Mouse (Mus musculus): ENCODE measurements at regions not wholly inside any gene's neighbourhood (a gene's known extent, or its start where the extent isn't known, plus 50 kb on each side); places are given as distances from the start of the nearest gene placed in this dataset.
A peak's percentile ranks its signal among the peaks of the same experiment; 100 is the strongest.

DNA sequence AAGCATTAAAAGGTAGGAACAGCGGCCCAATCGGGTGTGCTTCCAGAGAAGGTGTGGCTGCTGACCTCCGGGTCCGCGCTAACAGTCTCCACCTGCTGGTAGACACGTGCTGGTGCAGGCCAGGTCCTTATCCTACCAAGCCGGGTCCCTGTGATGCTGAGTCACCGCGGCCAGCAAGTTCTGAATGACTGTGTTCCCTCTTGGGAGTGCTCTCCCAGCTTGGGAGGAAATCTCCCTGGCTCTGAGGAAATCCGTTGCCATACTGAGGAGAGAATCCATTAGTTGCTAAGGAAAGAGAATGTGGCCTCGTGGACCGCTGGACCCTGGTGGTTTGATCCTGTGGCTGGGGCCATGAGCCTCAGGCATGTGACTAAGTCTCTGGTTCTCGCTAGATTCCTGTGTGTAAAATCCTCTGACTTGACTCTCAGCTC is 123.9 kb downstream of the Rpap3 start:
- Histone ChIP-seq H3K27ac (no peak overlapping the region), H3K4me3 (ENCODE audit: low read length) (no peak overlapping the region), H3K4me2 (ENCODE audit: low read depth, low read length) (no peak overlapping the region), H3K36me3 (ENCODE audit: insufficient read depth, low read length) (no peaks in the 10 kb centered on the region), H3K9me3 (ENCODE audit: low read length) (0 out of 2 replicates have a peak, but pooled peaks cover 2% of the 10 kb centered on the region), H3K9ac (replicated peaks; ENCODE audit: low read length) (no peak overlapping the region), H3K27me3 (ENCODE audit: insufficient read depth, low read length) (no peaks in the 10 kb centered on the region), H3K4me1 (ENCODE audit: insufficient read depth, low read length) (no peaks in the 10 kb centered on the region)
- peak; percentile 80 for DNase-seq (ENCODE audit: low spot score)
- peak; percentile 90 for TF ChIP-seq CTCF (IDR thresholded peaks at IDR 0.05; ENCODE audit: low read depth)
- peak; percentile 61; the same call in 1 of the 2 replicates for ATAC-seq
- WGBS = 12% methylated on average over 13 of the region's 13 CpGs

DNA sequence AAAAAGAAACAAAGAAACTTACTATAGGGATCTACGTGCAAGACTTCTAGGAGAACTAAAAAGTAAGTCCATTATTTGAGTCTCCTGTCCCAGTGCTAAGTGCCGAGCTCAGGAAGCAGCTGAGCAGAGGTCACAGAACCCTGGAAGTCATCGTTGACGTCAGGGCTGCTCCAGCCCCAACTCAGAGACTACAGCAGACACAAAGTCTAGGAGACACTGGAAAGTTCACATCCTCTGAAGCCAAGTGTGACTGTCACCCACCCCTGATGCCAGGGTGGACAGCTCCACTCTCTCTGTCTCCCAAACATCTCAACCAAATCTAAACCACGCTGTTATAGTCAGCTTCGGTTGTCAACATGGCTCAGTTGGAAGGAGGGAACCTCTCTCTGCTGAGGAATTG is 124.9 kb downstream of the Rpap3 start:
- DNase-seq (ENCODE audit: low spot score) (no peak), ATAC-seq (no peak)
- 80% methylated on average over 6 of the region's 6 CpGs for WGBS
- no peak overlapping the region for H3K9ac ChIP-seq (replicated peaks; ENCODE audit: low read length)
- H3K4me3 ChIP-seq (ENCODE audit: low read length) = no peak overlapping the region
- no peaks in the 10 kb centered on the region for H3K27me3 ChIP-seq (ENCODE audit: insufficient read depth, low read length)
- no peak for TF ChIP-seq CTCF (IDR thresholded peaks at IDR 0.05; ENCODE audit: low read depth)
- no peaks in the 10 kb centered on the region for H3K36me3 ChIP-seq (ENCODE audit: insufficient read depth, low read length)
- no peak overlapping the region for H3K27ac ChIP-seq
- no peak overlapping the region for H3K4me2 ChIP-seq (ENCODE audit: low read depth, low read length)
- no peaks in the 10 kb centered on the region for H3K4me1 ChIP-seq (ENCODE audit: insufficient read depth, low read length)
- 0 out of 2 replicates have a peak, but pooled peaks cover 2% of the 10 kb centered on the region for H3K9me3 ChIP-seq (ENCODE audit: low read length)

DNA sequence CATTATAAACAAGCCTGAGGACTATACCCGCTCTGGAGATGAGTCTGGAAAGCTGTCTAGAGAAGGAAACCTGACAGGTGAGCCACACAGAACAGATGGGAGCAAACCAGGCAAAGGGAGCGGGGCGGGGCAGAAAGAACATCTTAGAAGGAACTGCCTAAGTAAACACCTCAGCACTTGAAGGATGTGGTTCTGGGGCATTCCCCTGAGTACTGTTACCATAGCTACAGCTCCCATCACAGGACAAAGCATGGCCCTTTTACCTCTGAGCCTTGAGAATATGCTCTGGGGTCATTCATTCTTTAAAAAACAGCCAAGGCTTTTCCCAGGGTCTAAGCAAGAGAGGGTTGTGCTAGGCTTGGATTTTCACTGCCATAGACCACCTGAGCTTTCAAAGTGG is 127.6 kb downstream of the Rpap3 start:
- Histone ChIP-seq H3K27me3 (ENCODE audit: insufficient read depth, low read length) (no peaks in the 10 kb centered on the region), H3K4me2 (ENCODE audit: low read depth, low read length) (no peak overlapping the region), H3K4me3 (ENCODE audit: low read length) (no peak overlapping the region), H3K9me3 (ENCODE audit: low read length) (no peaks in the 10 kb centered on the region), H3K27ac (no peak overlapping the region), H3K4me1 (ENCODE audit: insufficient read depth, low read length) (no peaks in the 10 kb centered on the region), H3K36me3 (ENCODE audit: insufficient read depth, low read length) (no peaks in the 10 kb centered on the region), H3K9ac (replicated peaks; ENCODE audit: low read length) (no peak overlapping the region)
- no peak for TF ChIP-seq CTCF (IDR thresholded peaks at IDR 0.05; ENCODE audit: low read depth)
- WGBS = 92% methylated on average over 3 of the region's 3 CpGs
- DNase-seq (ENCODE audit: low spot score) = no peak
- ATAC-seq = no peak

DNA sequence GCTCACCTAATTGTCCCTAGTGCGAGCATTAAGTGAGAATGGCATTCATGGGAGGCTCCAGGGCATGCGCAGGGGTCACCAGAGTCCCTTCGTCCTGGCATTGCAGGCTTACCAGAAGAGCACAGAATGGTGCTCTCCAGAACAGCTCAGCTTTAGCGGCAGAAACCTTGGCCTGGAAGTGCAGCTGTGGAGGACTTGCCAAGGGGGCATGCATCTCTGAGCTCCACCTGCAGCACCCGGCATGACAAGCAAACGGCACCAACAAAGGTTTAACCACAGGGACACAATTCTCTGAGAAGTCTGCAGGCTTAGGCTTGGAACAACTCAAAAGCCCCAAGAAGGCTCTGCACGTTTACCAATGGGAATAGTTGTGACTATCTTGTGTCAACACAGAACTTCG is 128.4 kb downstream of the Rpap3 start:
- ATAC-seq = no peak
- no peak for TF ChIP-seq CTCF (IDR thresholded peaks at IDR 0.05; ENCODE audit: low read depth)
- WGBS = 82% methylated on average over 8 of the region's 8 CpGs
- no peaks in the 10 kb centered on the region for H3K4me1 ChIP-seq (ENCODE audit: insufficient read depth, low read length)
- no peak for DNase-seq (ENCODE audit: low spot score)
- H3K4me2 ChIP-seq (ENCODE audit: low read depth, low read length) = no peak overlapping the region
- no peaks in the 10 kb centered on the region for H3K9me3 ChIP-seq (ENCODE audit: low read length)
- H3K9ac ChIP-seq (replicated peaks; ENCODE audit: low read length) = no peak overlapping the region
- H3K36me3 ChIP-seq (ENCODE audit: insufficient read depth, low read length) = no peaks in the 10 kb centered on the region
- H3K27ac ChIP-seq = no peak overlapping the region
- H3K27me3 ChIP-seq (ENCODE audit: insufficient read depth, low read length) = no peaks in the 10 kb centered on the region
- H3K4me3 ChIP-seq (ENCODE audit: low read length) = no peak overlapping the region

DNA sequence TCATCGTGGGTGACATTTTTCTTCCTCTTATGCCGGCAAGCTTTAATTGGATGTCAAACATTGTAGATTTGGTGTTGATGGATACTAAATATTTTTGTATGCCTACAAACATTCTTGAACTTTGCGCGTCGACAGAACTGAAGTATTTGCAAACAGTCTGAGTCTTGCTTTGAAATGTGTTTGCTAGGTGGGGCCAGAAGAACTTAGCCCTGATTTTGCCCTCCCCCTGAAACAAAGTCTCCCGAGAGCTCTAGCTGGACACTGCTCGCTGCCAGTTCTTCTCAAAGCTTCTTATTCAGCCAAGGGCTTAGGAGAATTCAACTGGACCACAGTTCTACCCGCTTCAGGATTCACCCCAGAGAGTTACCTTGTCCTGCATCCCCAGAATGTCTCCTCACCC is 133.0 kb downstream of the Rpap3 start:
- no peak overlapping the region for H3K4me2 ChIP-seq (ENCODE audit: low read depth, low read length)
- WGBS = 85% methylated on average over 8 of the region's 8 CpGs
- no peaks in the 10 kb centered on the region for H3K9me3 ChIP-seq (ENCODE audit: low read length)
- H3K27me3 ChIP-seq (ENCODE audit: insufficient read depth, low read length) = no peaks in the 10 kb centered on the region
- no peak overlapping the region for H3K4me3 ChIP-seq (ENCODE audit: low read length)
- ATAC-seq = no peak
- no peak for TF ChIP-seq CTCF (IDR thresholded peaks at IDR 0.05; ENCODE audit: low read depth)
- H3K27ac ChIP-seq = no peak overlapping the region
- no peak overlapping the region for H3K9ac ChIP-seq (replicated peaks; ENCODE audit: low read length)
- H3K36me3 ChIP-seq (ENCODE audit: insufficient read depth, low read length) = no peaks in the 10 kb centered on the region
- no peaks in the 10 kb centered on the region for H3K4me1 ChIP-seq (ENCODE audit: insufficient read depth, low read length)
- no peak for DNase-seq (ENCODE audit: low spot score)

DNA sequence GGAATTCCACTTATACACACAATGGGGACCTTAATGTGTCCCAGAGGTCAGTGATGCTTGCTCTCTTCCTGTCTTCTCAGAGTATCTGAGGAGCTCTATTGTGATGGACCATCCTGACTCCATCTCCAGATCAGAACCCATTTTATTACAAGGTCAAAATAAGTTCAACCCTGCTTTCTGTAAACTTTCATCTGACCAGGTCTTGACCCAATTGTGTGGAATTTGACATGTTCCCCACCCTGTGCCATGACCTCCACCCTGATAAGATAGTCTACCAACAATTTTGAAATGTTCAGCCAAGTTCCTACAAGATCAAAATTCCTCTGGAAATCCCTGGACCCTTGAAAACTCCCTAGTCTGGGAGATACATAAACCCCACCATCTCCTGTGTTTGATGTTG is 133.7 kb downstream of the Rpap3 start:
- ATAC-seq (no peak), DNase-seq (ENCODE audit: low spot score) (no peak)
- H3K9ac ChIP-seq (replicated peaks; ENCODE audit: low read length) = no peak overlapping the region
- H3K4me3 ChIP-seq (ENCODE audit: low read length) = no peak overlapping the region
- no peaks in the 10 kb centered on the region for H3K36me3 ChIP-seq (ENCODE audit: insufficient read depth, low read length)
- no peaks in the 10 kb centered on the region for H3K4me1 ChIP-seq (ENCODE audit: insufficient read depth, low read length)
- H3K27ac ChIP-seq = no peak overlapping the region
- TF ChIP-seq CTCF (IDR thresholded peaks at IDR 0.05; ENCODE audit: low read depth) = no peak
- H3K4me2 ChIP-seq (ENCODE audit: low read depth, low read length) = no peak overlapping the region
- no peaks in the 10 kb centered on the region for H3K9me3 ChIP-seq (ENCODE audit: low read length)
- H3K27me3 ChIP-seq (ENCODE audit: insufficient read depth, low read length) = no peaks in the 10 kb centered on the region

DNA sequence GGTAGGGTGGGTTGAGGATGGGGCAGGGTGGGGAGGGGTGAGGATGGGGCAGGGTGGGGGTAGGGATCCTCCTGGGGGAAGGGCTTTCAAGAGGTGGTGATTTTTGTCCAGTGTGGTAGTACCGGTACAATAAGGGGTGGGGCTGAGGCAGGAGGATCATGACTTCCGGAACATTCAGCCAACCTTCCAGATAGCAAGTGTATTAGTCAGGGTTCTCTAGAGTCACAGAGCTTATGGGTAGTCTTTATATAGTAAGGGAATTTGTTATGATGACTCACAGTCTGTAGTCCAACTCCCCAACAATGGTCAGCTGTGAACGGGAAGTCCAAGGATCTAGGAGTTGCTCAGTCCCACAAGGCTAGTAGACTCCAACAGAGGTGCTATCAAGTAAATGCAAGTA is 145.5 kb downstream of the Rpap3 start:
- H3K4me3 ChIP-seq (ENCODE audit: low read length) = no peak overlapping the region
- WGBS = 99% methylated on average over 3 of the region's 3 CpGs
- H3K4me1 ChIP-seq (ENCODE audit: insufficient read depth, low read length) = no peaks in the 10 kb centered on the region
- no peaks in the 10 kb centered on the region for H3K36me3 ChIP-seq (ENCODE audit: insufficient read depth, low read length)
- ATAC-seq (no peak), DNase-seq (ENCODE audit: low spot score) (no peak)
- H3K27me3 ChIP-seq (ENCODE audit: insufficient read depth, low read length) = no peaks in the 10 kb centered on the region
- TF ChIP-seq CTCF (IDR thresholded peaks at IDR 0.05; ENCODE audit: low read depth) = no peak
- no peak overlapping the region for H3K4me2 ChIP-seq (ENCODE audit: low read depth, low read length)
- H3K27ac ChIP-seq = no peak overlapping the region
- no peak overlapping the region for H3K9ac ChIP-seq (replicated peaks; ENCODE audit: low read length)
- peaks cover 14% of the 10 kb centered on the region for H3K9me3 ChIP-seq (ENCODE audit: low read length)
